Mouse (Mus musculus) ES-Bruce4 (cell line): Measurements from ENCODE around the gene Sap25. TPM values are rescaled to one million over a fixed set of nuclear protein-coding genes. Genes with fewer than 3 reads are reported as not detected.

ENCODE experiments used
- H3K27ac ChIP-seq: 2 replicates; pipeline ENCODE4 v1.5.1; 2012; ENCODE audit warnings: low read length, inconsistent platforms; ENCODE audit not compliant: insufficient read depth
- H3K27me3 ChIP-seq: 2 replicates; pipeline ENCODE4 v1.6.1; 2012; ENCODE audit warnings: mild to moderate bottlenecking, low read length, inconsistent platforms; ENCODE audit not compliant: control insufficient read depth, poor library complexity, insufficient read depth, severe bottlenecking
- H3K36me3 ChIP-seq: 2 replicates; pipeline ENCODE4 v1.6.1; 2012; ENCODE audit warnings: inconsistent platforms, mild to moderate bottlenecking, low read length, moderate library complexity; ENCODE audit not compliant: control insufficient read depth, poor library complexity, insufficient read depth, severe bottlenecking
- H3K4me1 ChIP-seq: one replicate; pipeline ENCODE4 v1.8.1; 2011; ENCODE audit warnings: low read length; ENCODE audit not compliant: control insufficient read depth, insufficient read depth
- H3K4me3 ChIP-seq: 2 replicates; pipeline ENCODE4 v1.5.1; 2011; ENCODE audit warnings: low read depth, mild to moderate bottlenecking, low read length
- H3K9ac ChIP-seq: 2 replicates; pipeline ENCODE4 v1.6.1; 2012; ENCODE audit warnings: low read depth, mild to moderate bottlenecking, inconsistent platforms; ENCODE audit not compliant: poor library complexity, severe bottlenecking
- H3K9me3 ChIP-seq: replicated peaks from 2 replicates; pipeline ENCODE4 v1.6.1; 2012; ENCODE audit warnings: mild to moderate bottlenecking, low read length, inconsistent platforms; ENCODE audit not compliant: control insufficient read depth, poor library complexity, insufficient read depth, severe bottlenecking
- CTCF ChIP-seq: IDR thresholded peaks from one replicate; pipeline ENCODE4 v1.8.1; 2011; ENCODE audit warnings: low read depth, low read length
- EP300 ChIP-seq: IDR thresholded peaks from 2 replicates; pipeline ENCODE4 v1.6.1; 2011; ENCODE audit warnings: low read depth, low read length; ENCODE audit not compliant: insufficient read depth
- POLR2A ChIP-seq: IDR thresholded peaks from one replicate; pipeline ENCODE4 v1.8.1; 2011; ENCODE audit warnings: low read length; ENCODE audit not compliant: insufficient read depth
- polyA plus RNA-seq: library from polyadenylated mRNA; stranded (reverse); fragments of >200 nt; gene quantifications from 2 replicates; pipeline ENCODE4 v1.2.4, GENCODE M21; 2011; ENCODE audit warnings: low read depth; ENCODE audit not compliant: missing spikeins, insufficient read depth, insufficient read length

The Sap25 gene
- polyA plus RNA-seq, 1 experiment, result 7.9 TPM

GRCm38 (mm10) chr5:137629906-137630545 is 11.1 kb upstream of the Sap25 start:
- Histone ChIP-seq H3K4me3 (peak overlapping the region; percentile 71), H3K9me3 (no peaks in the 10 kb centered on the region), H3K27ac (peak overlapping the region; percentile 96), H3K4me1 (no peaks in the 10 kb centered on the region), H3K27me3 (no peaks in the 10 kb centered on the region), H3K36me3 (peaks cover under 1% of the 10 kb centered on the region), H3K9ac (peak overlapping the region; percentile 74)
- TF ChIP-seq POLR2A, result no peak
- no peak; the same call in 1 of the 2 replicates for TF ChIP-seq EP300
- TF ChIP-seq CTCF, result no peak

- no peaks in the 10 kb centered on the region for H3K9me3 ChIP-seq
- peak overlapping the region; percentile 71 for H3K4me3 ChIP-seq
- peaks cover 5% of the 10 kb centered on the region for H3K36me3 ChIP-seq
- no peaks in the 10 kb centered on the region for H3K4me1 ChIP-seq
- peak overlapping the region; percentile 74 for H3K9ac ChIP-seq
- H3K27ac ChIP-seq, result peak overlapping the region; percentile 96
- H3K27me3 ChIP-seq, result no peaks in the 10 kb centered on the region
- no peak for TF ChIP-seq CTCF
- TF ChIP-seq EP300, result peak; percentile 40; the same call in 1 of the 2 replicates
- no peak for TF ChIP-seq POLR2A
These were observed 10.5 kb upstream of the Sap25 start for GRCm38 (mm10) chr5:137630602-137631001.

GRCm38 (mm10) chr5:137631171-137631570 is 10.0 kb upstream of the Sap25 start:
- H3K36me3 ChIP-seq, result peaks cover 9% of the 10 kb centered on the region

GRCm38 (mm10) chr5:137631591-137631990 is 9.5 kb upstream of the Sap25 start:
- Histone ChIP-seq H3K27ac (peak overlapping the region; percentile 96), H3K36me3 (peaks cover 9% of the 10 kb centered on the region), H3K9me3 (no peaks in the 10 kb centered on the region), H3K4me3 (peak overlapping the region; percentile 26), H3K27me3 (no peaks in the 10 kb centered on the region), H3K9ac (peak overlapping the region; percentile 52), H3K4me1 (no peaks in the 10 kb centered on the region)
- no peak for TF ChIP-seq EP300
- TF ChIP-seq POLR2A, result no peak
- no peak for TF ChIP-seq CTCF

More at GRCm38 (mm10) chr5:137631171-137631570, 10.0 kb upstream of the Sap25 start:
- Histone ChIP-seq H3K4me3 (peak overlapping the region; percentile 71), H3K27me3 (no peaks in the 10 kb centered on the region), H3K9me3 (no peaks in the 10 kb centered on the region), H3K4me1 (no peaks in the 10 kb centered on the region), H3K9ac (peak overlapping the region; percentile 74), H3K27ac (peak overlapping the region; percentile 96)
- TF ChIP-seq EP300 (peak; percentile 95), CTCF (no peak)

- Histone ChIP-seq H3K36me3 (peaks cover 28% of the 10 kb centered on the region), H3K4me3 (no peak overlapping the region), H3K4me1 (peaks cover 3% of the 10 kb centered on the region), H3K27me3 (no peaks in the 10 kb centered on the region), H3K27ac (peak overlapping the region; percentile 96), H3K9me3 (no peaks in the 10 kb centered on the region), H3K9ac (peak overlapping the region; percentile 13; the same call in 1 of the 2 replicates)
- TF ChIP-seq EP300, result 0 out of 2 replicates have a peak, but pooled peaks have one; percentile 18
- TF ChIP-seq CTCF, result no peak
- no peak for TF ChIP-seq POLR2A
These were observed 7.6 kb upstream of the Sap25 start for GRCm38 (mm10) chr5:137633397-137634084.

GRCm38 (mm10) chr5:137639472-137639871 is 1.7 kb upstream of the Sap25 start:
- Histone ChIP-seq H3K36me3 (peaks cover 38% of the 10 kb centered on the region), H3K27me3 (no peaks in the 10 kb centered on the region), H3K4me1 (peaks cover 3% of the 10 kb centered on the region), H3K27ac (no peak overlapping the region), H3K4me3 (no peak overlapping the region), H3K9ac (no peak overlapping the region), H3K9me3 (no peaks in the 10 kb centered on the region)
- no peak for TF ChIP-seq CTCF
- TF ChIP-seq POLR2A, result no peak
- TF ChIP-seq EP300, result no peak
